Mouse (Mus musculus) v-Abl transformed pro-B cells (cell line): Measurements from ENCODE around the gene Adarb2.

Source experiments
- in situ Hi-C, 2 experiments: fragments of 400-800 bp; cut with MboI; formaldehyde crosslinking; loops; one replicate each; pipeline ENCODE4 v1.15.1; 2025; ENCODE audit not compliant: unreplicated experiment in 2 of 2

Adarb2 gene

DNA sequence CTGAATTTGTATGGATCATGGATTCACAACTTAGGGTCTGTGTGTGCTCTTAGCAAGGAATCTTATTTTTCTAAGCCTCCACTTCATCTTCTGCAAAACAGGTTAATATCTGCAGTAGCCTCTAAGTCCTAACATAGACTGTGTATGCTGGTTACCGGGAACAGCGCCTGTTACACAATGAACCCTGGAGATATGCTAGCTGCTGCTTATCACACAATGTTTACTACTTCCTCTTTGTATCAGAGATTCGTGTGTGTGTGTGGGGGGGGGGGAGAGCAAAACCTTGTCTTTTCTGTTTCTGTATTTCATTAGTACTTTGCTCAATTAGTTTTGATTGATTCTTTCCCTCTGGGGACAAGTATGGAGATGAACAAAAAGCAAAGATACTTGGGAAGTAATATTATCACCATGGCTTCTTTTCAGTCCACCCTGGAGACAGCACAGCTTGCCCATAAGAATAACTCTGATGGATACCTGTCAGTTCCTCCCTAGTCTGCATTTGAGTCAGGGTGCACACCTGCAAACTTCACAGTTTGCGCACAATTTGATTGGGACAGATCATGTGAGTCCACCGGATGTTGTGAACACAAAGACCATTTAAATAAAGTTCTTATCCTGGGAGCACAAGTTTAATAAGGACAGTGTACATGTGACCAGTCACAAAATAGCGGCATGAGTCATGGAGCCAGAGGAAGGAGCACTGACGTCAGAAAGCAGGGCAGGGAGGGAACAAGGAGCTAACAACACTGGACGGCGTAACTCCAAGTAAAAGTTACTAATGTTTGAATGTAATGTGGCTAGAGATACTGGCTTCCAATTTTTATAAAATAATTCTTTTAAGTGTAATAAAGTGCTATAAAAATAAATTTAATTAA lies 442.4 kb downstream of the Adarb2 start:
- in situ Hi-C loops, result no loop called here

- in situ Hi-C loops, result no loop called here
Measured at GRCm38 (mm10) chr13:8649261-8649660, 446.6 kb downstream of the Adarb2 start.

- in situ Hi-C loops, result no loop called here
Measured at GRCm38 (mm10) chr13:8664615-8665240, 462.1 kb downstream of the Adarb2 start.

GRCm38 (mm10) chr13:8677174-8677573 lies 474.5 kb downstream of the Adarb2 start:
- in situ Hi-C loops, result no loop called here

- in situ Hi-C loops, result no loop called here
Measured at GRCm38 (mm10) chr13:8680470-8681129, 477.9 kb downstream of the Adarb2 start.

- in situ Hi-C loops, result no loop called here
Measured at GRCm38 (mm10) chr13:8691448-8691847, 488.8 kb downstream of the Adarb2 start.

DNA sequence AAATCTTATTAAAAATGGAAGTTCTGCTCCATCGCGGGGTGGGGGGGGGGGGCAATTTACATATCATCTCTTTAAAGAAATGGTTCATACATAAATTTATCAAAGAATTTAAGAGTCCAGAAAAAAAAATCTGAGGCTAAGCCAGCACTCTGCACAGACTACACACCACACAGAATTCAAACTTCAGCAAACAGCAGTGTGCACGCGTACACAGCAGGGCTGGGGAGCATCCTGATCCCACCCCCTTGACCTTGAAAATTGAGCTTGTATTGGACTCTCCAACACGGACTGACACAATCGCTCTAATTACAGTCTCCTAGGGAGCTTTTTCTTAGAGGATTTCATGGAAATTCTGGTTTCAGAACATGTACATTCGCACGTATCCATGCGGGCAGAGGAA lies 490.1 kb downstream of the Adarb2 start:
- in situ Hi-C loops, result no loop called here

- in situ Hi-C loops, result no loop called here
Measured at GRCm38 (mm10) chr13:8698451-8698850, 495.8 kb downstream of the Adarb2 start.

DNA sequence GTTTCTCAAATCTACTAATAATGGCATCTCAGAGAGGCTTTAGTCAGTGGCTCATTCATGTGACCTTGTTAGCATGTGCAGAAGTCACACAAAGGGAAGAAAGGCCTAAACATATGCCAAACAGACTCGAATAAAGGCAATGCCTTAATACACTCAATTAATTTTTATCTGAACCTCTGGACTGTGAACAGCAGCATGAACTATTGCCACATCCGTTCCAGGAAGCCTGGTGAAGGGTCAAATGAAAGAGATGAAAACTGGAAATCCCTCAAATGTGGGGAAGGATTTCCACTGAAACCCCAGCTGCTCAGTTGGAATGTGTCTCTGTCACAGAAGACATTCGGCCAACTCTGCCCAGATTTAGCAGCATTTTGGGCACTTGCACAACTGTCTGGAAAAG lies 497.2 kb downstream of the Adarb2 start:
- in situ Hi-C loops, result no loop called here

- in situ Hi-C loops, result no loop called here
Measured at GRCm38 (mm10) chr13:8700981-8701380, 498.3 kb downstream of the Adarb2 start.

GRCm38 (mm10) chr13:8705296-8705695 lies 502.6 kb downstream of the Adarb2 start:
- in situ Hi-C loops, result no loop called here

GRCm38 (mm10) chr13:8713377-8713776 lies 510.7 kb downstream of the Adarb2 start:
- in situ Hi-C loops, result no loop called here

DNA sequence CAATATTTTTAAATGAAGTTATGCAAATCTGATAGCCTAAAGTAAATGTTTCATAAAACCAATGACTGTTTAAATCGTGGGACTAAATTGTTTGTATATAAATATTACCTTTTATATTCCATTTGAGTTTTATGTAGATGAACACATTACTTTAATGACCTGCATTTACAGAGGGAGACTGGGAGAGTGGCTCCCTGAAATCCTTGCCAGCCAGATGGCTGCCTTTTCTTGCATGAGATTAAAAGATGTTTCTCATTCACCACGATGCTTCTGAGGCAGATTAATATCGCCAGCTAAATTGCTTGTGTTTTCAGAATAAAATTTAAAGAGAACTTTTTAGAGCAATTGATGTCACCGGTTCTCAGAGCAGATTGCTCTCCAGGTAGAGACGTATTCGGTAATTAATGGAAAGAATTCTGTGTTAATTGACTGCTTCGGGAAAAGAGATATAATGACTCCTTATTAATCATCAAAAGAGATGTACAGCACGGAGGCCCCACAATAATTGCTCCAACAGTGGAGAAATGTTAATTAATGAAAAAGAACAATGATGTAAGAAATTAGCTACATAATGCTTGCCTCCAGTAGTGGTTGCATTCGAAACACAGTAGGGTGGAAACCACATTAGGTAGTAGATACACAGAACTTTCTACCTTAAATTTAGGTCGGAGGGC lies 527.4 kb downstream of the Adarb2 start:
- in situ Hi-C loops, result no loop called here

- in situ Hi-C loops, result no loop called here
Measured at GRCm38 (mm10) chr13:8737139-8737865, 534.6 kb downstream of the Adarb2 start.

DNA sequence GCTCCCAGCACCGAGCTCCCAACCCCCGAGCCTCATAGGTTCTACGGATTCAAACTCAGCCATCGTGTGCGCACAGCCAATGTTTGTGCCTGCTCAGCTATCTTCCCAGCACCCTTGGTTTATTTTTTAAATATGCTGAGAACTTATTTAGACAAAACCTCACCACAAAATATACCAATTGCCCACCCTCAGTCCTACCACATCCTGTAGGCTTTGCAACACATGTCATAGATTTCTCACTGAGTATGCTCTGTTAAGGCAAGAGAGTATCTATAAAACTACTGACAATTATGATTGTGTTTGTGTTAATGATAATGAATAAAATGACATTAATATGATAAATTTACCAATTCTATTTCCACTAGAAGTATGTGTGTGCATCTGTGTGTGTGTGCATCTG lies 540.1 kb downstream of the Adarb2 start:
- in situ Hi-C loops, result no loop called here

DNA sequence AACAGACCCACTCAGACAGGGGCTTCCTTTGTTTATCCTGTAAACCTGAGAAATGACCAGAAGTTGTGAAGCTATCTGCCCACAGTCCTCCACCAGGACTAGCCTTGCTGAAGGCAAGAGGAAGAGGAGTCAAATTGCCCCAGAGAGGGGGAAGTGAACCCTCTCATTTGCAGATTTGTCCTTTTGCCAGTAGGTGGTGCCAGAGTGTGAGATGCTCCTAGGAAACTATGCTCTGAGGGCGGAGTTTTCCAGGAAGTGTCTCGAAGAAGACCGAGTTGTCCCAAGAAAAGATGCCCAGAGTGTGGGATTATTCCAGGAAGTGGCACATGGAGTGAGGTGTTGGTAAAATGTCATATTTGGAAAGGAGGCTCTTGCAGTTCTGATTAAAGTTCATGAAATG lies 541.9 kb downstream of the Adarb2 start:
- in situ Hi-C loops, result no loop called here

- in situ Hi-C loops, result no loop called here
Measured at GRCm38 (mm10) chr13:8745596-8745995, 542.9 kb downstream of the Adarb2 start.

- in situ Hi-C loops, result no loop called here
Measured at GRCm38 (mm10) chr13:8749451-8749850, 546.8 kb downstream of the Adarb2 start.

DNA sequence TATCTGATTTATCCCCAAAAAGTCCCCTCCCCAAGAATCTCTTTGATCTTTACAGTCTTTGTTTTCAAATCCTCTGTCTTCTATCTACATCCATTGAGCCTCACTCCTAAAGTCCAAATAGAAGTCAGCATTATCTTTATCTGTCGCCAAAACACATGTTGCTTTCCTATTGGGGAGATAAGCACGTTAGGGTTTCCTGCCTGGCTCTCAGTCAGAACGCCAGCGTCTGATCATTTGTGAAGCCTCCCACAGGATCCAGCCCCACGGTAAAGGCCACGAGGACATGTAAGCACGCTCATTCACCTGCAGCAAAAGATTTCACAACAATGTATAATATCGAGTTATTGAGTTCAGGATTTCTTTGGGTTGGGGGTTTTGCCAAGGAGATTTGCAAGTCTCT lies 558.3 kb downstream of the Adarb2 start:
- in situ Hi-C loops, result no loop called here

DNA sequence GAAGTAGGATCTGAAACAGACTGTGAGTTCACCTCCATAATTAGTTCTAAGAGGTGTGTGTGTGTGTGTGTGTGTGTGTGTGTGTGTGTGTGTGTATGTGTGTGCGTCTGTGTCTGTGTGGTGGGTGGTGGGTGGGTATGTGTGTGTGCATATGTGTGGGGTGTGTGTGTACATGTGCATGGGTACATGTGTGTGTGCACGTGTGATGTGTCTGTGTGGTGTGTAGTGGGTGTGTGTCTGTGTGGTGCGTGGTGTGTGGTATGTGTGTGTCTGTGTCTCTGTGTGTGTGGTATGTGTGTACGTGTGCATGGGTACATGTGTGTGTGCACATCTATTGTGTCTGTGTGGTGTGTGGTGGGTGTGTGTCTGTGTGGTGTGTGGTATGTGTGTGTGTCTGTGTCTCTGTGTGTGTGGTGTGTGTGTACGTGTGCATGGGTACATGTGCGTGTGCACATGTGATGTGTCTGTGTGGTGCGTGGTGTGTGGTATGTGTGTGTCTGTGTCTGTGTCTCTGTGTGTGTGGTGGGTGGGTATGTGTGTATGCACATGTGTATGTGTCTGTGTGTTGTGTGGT lies 567.1 kb downstream of the Adarb2 start:
- in situ Hi-C loops, result loop anchor here in 1 of 2 experiments (10.0 kb wide), 1 partner anchor 1935 kb away; no protein-coding TSS in a partner anchor
